Mouse (Mus musculus): Measurements from ENCODE around the gene Eps8l1. TPM values are rescaled to one million over a fixed set of nuclear protein-coding genes. Genes with fewer than 3 reads are reported as not detected.
"Not testable (repeated sequence)": the region's sequence is repeated elsewhere in the genome, so short reads cannot be mapped to it uniquely, and the experiment has no call there.

The Eps8l1 gene
- polyA plus RNA-seq (2016; fragmentation: Nextera tagmentation; extraction: Ambion mirVana), result 1.7 and 4.6 TPM in 2 replicates

DNA sequence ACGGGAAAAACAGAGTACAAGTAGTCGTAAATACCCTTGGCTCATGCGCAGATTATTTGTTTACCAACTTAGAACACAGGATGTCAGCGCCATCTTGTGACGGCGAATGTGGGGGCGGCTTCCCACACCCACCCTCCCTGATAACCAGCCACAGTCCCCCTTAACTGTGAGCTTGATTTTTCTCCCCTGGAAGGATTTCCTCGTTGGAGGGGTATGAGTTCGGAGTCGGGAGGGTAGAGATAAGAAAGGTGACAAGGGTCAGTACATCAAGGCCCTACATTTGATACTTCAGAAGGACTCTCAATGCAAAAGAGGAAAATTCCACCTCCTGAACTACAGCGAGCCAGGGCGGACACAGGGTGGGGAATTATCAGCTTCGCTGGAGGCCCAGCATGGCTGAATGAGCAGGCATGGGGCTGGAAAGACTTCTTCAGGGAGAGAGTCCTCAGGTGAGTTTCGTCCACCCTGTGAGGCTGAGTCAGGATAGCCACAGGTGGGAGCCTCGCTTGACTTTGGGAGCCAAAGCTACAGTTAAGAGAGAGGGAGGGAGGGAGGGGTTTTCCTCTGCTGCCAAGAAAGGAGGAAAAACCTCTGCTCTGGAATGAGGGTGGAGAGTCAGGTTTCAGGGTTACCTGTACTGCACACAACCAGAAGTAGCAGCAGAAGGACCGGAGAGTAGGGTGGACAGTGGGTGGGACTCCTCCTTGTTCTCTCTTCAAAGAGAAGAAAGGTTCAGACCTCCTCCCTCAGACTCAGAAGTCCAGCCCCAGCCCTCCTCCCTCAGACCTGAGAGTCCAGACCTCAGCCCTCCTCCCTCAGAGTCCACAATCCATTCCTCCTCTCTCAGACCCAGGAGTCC, at the start of gene Eps8l1:
Eps8l1 (plus strand) TSS at position 99 of the 859 bp plus-strand sequence.
- no peaks in the 10 kb centered on the region for H3K9me3 ChIP-seq
- no peaks in the 10 kb centered on the region for H3K36me3 ChIP-seq
- peak within 1 kb of the TSS; percentile 67 for H3K27ac ChIP-seq
- no peaks in the 10 kb centered on the region for H3K27me3 ChIP-seq (ENCODE audit: insufficient read depth, poor library complexity, severe bottlenecking)
- no peaks in the 10 kb centered on the region for H3K4me1 ChIP-seq
- peak within 1 kb of the TSS; percentile 35 for H3K4me3 ChIP-seq
- WGBS, result 66% methylated on average over 14 of the region's 16 CpGs
- DNase-seq (ENCODE audit: low spot score), result no peak

DNA sequence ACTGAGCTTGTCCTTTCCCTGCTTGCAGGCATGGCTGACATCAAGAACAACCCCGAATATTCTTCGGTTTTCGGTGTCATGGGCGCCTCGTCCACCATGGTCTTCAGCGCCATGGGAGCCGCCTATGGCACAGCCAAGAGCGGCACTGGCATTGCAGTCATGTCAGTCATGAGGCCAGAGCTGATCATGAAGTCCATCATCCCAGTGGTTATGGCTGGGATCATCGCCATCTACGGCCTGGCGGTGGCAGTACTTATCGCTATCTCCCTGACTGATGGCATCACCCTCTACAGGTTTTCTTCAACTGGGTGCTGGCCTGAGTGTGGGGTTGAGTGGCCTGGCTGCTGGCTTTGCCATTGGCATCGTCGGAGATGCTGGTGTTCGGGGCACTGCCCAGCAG, 48.1 kb upstream of the Eps8l1 start:
- not testable (repeated sequence) for H3K9me3 ChIP-seq; H3K36me3 ChIP-seq; H3K4me3 ChIP-seq; H3K4me1 ChIP-seq; H3K27ac ChIP-seq; H3K27me3 ChIP-seq (ENCODE audit: insufficient read depth, poor library complexity, severe bottlenecking)
- 89% methylated on average over 15 of the region's 15 CpGs for WGBS
- peak; percentile 64 for DNase-seq (ENCODE audit: low spot score)

DNA sequence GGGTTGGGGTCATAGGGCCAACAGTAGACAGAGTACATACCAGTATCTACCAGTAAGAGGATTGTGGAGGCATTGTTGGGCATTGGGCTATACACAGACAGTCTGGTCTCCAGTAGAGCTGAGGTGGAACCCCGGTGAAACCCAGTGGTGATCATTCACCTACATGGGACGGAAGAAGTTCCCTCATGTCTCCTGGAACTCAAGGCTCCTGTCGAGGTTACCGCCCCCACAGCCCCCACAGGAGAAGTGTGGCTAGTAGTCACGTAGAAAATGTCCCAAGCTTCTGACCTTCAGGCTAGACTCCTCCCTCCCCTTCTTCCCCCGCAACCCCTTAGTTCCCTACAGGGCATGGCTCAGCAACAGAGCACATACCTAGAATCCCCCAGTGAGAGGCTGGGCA, 40.8 kb upstream of the Eps8l1 start:
- peaks cover 12% of the 10 kb centered on the region for H3K36me3 ChIP-seq
- no peak overlapping the region for H3K4me3 ChIP-seq
- H3K27me3 ChIP-seq (ENCODE audit: insufficient read depth, poor library complexity, severe bottlenecking), result no peaks in the 10 kb centered on the region
- no peaks in the 10 kb centered on the region for H3K4me1 ChIP-seq
- peak; percentile 17 for DNase-seq (ENCODE audit: low spot score)
- H3K9me3 ChIP-seq, result no peaks in the 10 kb centered on the region
- no peak overlapping the region for H3K27ac ChIP-seq
- 81% methylated on average over 6 of the region's 6 CpGs for WGBS

DNA sequence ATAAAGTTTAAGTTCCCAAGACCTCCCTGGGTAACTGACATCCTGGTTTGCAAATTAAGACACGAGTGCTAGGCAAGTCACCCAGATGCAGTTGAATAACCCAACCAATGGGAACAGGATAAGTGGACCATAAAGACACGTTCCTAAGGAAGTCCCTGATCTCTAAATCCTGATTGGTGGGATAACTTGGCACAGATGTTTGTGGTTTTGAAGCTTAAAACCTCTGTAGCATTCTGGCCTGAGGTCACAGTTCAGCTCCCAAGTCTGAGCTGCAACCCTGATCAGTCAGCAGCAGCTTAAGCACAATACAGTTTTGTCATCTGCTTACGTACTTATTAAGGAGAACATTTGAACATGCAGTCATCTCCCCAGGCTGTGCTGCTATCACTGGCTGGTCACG, 40.2 kb upstream of the Eps8l1 start:
- DNase-seq (ENCODE audit: low spot score), result peak; percentile 9
- Histone ChIP-seq H3K4me1 (no peaks in the 10 kb centered on the region), H3K27me3 (ENCODE audit: insufficient read depth, poor library complexity, severe bottlenecking) (no peaks in the 10 kb centered on the region), H3K36me3 (peaks cover 18% of the 10 kb centered on the region), H3K4me3 (no peak overlapping the region), H3K27ac (no peak overlapping the region), H3K9me3 (no peaks in the 10 kb centered on the region)
- 61% methylated on average over 4 of the region's 4 CpGs for WGBS

DNA sequence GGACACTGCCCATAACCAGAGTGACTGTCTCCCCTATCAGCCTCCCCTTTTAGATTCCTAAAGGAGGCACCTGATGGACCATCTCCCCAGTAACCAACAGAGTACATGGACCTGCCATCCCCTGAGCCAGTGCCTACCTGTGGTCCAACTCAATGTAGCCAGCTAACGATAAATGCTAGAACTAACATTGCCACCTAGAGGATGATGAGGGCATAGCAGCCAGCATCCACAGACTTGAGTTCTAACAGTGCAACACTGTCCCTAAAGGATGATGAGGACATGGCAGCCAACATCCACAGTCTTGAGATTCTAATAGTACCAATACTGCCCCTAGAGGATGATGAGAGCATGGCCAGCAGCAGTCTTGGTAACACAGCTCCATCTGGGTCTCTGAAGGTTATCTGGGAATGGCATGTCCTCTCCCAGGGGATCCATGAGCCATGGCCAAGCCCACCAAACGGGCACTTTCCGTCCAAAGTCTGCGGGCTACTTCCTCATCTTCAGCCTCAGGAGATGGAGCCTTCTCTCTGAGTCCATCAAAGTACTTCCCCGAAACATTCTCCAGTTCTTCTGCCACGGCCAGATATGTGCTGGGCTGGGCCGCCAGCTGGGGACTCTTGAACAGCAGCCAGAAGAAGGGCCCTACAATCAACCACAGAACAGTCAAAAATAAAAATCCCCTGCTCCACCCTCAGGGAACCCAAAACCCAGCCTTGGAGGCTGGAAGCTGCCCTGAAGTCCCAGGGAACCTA, 33.1 kb upstream of the Eps8l1 start:
- Histone ChIP-seq H3K4me3 (no peak overlapping the region), H3K9me3 (no peaks in the 10 kb centered on the region), H3K27ac (no peak overlapping the region), H3K36me3 (peaks cover 83% of the 10 kb centered on the region), H3K4me1 (no peaks in the 10 kb centered on the region), H3K27me3 (ENCODE audit: insufficient read depth, poor library complexity, severe bottlenecking) (no peaks in the 10 kb centered on the region)
- DNase-seq (ENCODE audit: low spot score), result peak; percentile 91
- 74% methylated on average over 7 of the region's 7 CpGs for WGBS

DNA sequence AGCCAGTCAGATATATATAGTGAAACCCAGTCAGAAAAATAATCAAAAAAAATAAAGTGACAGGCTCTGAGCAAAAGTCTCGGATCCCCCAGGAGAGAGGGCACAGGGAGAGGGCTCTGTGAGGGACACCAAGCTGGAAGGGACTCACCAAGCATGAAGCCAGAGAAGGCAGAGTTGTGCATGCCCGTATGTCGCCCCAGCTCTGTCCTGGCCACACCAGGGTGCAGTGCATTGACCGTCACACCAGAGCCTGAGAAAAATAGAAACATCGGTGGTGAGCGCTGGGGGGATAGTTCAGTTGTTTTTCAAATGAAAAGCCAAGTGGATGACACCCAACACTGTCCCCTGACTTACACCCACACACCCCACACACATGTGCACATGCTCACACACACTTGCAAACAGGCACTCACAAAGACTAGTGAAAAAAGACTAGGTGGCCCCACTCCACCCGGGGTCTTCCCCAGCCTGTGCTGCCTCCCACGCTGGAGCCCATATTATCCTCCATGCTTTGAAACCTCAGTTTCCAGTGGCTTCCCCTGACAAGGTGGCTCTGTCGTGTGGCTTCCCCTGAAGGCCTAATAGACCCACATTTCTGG, 30.1 kb upstream of the Eps8l1 start:
- Histone ChIP-seq H3K27me3 (ENCODE audit: insufficient read depth, poor library complexity, severe bottlenecking) (no peaks in the 10 kb centered on the region), H3K9me3 (no peaks in the 10 kb centered on the region), H3K36me3 (peaks cover 94% of the 10 kb centered on the region), H3K27ac (no peak overlapping the region), H3K4me3 (no peak overlapping the region), H3K4me1 (no peaks in the 10 kb centered on the region)
- DNase-seq (ENCODE audit: low spot score), result peak; percentile 68
- WGBS, result 87% methylated on average over 9 of the region's 9 CpGs

DNA sequence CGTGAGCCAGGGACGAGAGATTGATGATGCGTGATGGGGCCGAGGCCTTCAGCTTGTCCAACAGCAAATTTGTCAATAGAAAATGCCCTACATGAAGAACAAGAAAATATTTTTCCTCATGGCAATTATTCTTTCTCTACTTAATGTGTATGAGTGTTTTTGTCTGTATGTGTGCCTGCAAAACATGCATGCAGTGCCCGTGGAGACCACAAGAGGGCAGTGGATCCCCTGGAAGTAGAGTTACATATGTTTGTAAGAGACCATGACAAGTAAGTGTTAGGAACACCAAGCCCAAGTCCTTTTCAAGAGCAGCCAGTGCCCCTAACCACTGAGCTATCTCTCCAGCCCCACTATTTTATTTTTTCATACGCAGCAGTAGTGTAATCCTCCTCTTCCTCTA, 28.9 kb upstream of the Eps8l1 start:
- DNase-seq (ENCODE audit: low spot score), result peak; percentile 79
- Histone ChIP-seq H3K4me3 (no peak overlapping the region), H3K36me3 (peaks cover 93% of the 10 kb centered on the region), H3K27me3 (ENCODE audit: insufficient read depth, poor library complexity, severe bottlenecking) (no peaks in the 10 kb centered on the region), H3K27ac (no peak overlapping the region), H3K9me3 (no peaks in the 10 kb centered on the region), H3K4me1 (no peaks in the 10 kb centered on the region)
- 77% methylated on average over 6 of the region's 6 CpGs for WGBS

DNA sequence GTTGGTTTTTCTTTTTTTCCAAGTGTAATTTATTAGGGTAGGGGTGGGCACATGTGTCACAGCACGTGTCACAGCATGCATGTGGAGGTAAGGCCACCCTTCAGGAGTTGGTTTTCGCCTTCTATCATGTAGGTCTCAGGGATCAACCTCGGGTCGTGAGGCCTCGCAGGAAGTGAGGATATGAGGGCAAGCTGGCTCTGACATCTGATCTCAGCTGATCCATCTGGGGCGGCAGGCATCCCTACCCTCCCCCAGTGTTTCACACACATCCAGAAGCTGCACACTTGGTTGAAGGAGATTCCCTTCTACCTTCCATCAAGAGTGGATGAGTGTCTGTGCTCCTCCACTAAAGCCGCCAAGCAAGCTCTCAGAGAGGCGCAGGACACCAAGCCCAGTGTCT, 28.4 kb upstream of the Eps8l1 start:
- H3K4me3 ChIP-seq, result no peak overlapping the region
- no peak overlapping the region for H3K27ac ChIP-seq
- DNase-seq (ENCODE audit: low spot score), result peak; percentile 66
- no peaks in the 10 kb centered on the region for H3K4me1 ChIP-seq
- no peaks in the 10 kb centered on the region for H3K27me3 ChIP-seq (ENCODE audit: insufficient read depth, poor library complexity, severe bottlenecking)
- H3K9me3 ChIP-seq, result no peaks in the 10 kb centered on the region
- peaks cover 95% of the 10 kb centered on the region for H3K36me3 ChIP-seq
- 91% methylated on average over 8 of the region's 8 CpGs for WGBS

DNA sequence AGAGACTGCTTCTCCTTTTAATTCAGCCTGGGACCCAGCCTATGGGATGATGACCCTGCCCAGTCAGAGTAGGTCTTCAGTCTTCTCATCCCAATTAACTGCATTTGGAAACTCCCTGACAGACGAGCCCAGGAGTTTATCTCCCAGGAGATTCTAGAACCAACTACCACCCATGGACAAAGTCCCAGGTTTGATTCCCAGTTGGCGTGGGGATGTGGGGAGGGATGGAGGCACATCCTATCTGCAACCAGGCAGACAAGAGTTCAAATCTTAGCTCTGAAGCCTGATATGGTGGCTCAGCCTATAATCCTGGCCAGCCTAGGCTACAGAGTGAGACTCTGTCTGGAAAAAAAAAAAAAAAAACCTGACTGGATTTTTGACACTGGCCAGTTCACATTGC, 22.8 kb upstream of the Eps8l1 start:
- Histone ChIP-seq H3K27ac (no peak overlapping the region), H3K36me3 (peaks cover 95% of the 10 kb centered on the region), H3K4me3 (no peak overlapping the region), H3K4me1 (no peaks in the 10 kb centered on the region), H3K9me3 (no peaks in the 10 kb centered on the region), H3K27me3 (ENCODE audit: insufficient read depth, poor library complexity, severe bottlenecking) (no peaks in the 10 kb centered on the region)
- WGBS, result 84% methylated on average over 2 of the region's 2 CpGs
- DNase-seq (ENCODE audit: low spot score), result peak; percentile 51

DNA sequence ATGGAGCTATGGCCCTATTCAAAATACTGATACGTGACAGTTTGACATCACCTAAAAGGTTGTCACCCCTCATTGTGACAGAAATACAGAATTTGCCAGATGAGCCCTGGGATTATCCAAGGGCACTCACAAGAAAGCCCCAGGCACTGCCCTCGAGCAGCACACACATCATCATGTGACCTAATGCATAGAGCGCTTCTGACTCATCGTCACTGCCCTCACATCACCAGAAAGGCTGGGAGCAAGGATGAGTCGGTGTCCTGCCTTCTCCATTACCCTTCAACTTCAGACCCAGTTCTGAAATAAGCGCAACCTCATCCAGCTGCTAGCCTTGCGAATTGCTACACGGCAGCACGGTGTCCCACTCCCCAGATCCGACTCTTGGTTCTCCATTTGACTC, 19.9 kb upstream of the Eps8l1 start:
- no peak for DNase-seq (ENCODE audit: low spot score)
- no peaks in the 10 kb centered on the region for H3K9me3 ChIP-seq
- H3K27ac ChIP-seq, result no peak overlapping the region
- WGBS, result 90% methylated on average over 10 of the region's 10 CpGs
- 0 out of 2 replicates have a peak, but pooled peaks cover 5% of the 10 kb centered on the region for H3K4me1 ChIP-seq
- peaks cover 84% of the 10 kb centered on the region for H3K36me3 ChIP-seq
- H3K4me3 ChIP-seq, result no peak overlapping the region
- H3K27me3 ChIP-seq (ENCODE audit: insufficient read depth, poor library complexity, severe bottlenecking), result no peaks in the 10 kb centered on the region

DNA sequence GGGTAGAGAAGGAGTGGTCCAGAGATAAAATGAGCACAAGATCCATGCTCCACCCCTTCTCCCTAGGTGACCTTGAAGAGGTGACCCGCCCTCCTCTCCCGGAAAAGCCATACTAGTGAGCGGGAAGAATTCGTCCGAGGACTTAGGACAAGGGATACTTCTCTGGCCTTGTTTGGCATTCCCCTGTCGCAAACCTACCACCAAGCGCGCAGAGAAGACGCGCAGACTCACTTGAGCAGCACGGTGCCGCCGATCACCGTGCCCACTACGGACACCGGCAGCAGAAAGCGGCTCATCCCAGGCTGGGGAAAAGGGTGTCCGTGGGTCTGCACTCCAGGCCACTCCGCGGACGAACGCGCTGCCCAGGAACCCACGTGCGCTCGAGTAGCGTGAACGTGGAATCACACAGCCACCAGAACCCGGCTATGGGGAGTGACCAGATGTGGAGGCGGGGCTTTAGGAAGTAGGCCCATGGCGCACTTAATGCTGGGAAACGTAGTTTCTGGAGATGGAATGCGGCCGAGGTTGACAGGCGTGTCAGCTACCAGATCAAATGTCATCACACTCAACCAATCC, 15.2 kb upstream of the Eps8l1 start, which contains the start of gene Rdh13:
Rdh13 (minus strand) TSS at position 434 of the 576 bp plus-strand sequence.
- Histone ChIP-seq H3K36me3 (peaks cover 42% of the 10 kb centered on the region), H3K27me3 (ENCODE audit: insufficient read depth, poor library complexity, severe bottlenecking) (no peaks in the 10 kb centered on the region), H3K4me1 (0 out of 2 replicates have a peak, but pooled peaks cover 5% of the 10 kb centered on the region), H3K9me3 (no peaks in the 10 kb centered on the region), H3K4me3 (peak within 1 kb of the TSS; percentile 76), H3K27ac (peak within 1 kb of the TSS; percentile 93)
- DNase-seq (ENCODE audit: low spot score), result peak; percentile 96
- WGBS, result under 1% methylated on average over 35 of the region's 35 CpGs

DNA sequence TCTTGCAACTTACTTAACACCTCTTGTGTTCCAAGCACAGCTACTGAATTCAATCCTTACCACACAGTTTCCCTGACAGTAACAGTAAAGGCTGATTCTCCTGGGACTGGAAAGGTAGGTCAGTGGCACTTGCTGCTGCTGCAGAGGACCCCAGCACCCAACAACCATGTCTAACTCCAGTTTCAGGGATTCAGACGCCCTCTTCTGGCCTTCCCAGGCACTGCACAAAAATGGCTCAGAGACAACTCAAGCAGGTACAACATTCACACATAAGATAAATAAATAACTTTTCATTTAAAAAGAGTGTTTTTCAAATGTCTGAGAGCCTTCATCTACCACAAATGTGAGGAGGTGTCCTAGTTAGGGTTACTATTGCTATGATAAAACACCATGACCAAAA, 13.3 kb upstream of the Eps8l1 start:
- H3K36me3 ChIP-seq, result peaks cover 24% of the 10 kb centered on the region
- DNase-seq (ENCODE audit: low spot score), result no peak
- no peak overlapping the region for H3K27ac ChIP-seq
- H3K9me3 ChIP-seq, result no peaks in the 10 kb centered on the region
- no peak overlapping the region for H3K4me3 ChIP-seq
- no peaks in the 10 kb centered on the region for H3K27me3 ChIP-seq (ENCODE audit: insufficient read depth, poor library complexity, severe bottlenecking)
- H3K4me1 ChIP-seq, result 0 out of 2 replicates have a peak, but pooled peaks cover 5% of the 10 kb centered on the region
- 6% methylated on average over 1 of the region's 1 CpGs for WGBS
